Mouse (Mus musculus) T-helper 2 cell (primary cell): ENCODE results near the gene Zfp638.

ENCODE experiments used
- in situ Hi-C: fragments of 300-600 bp; cut with MboI, MseI; formaldehyde crosslinking; loops from one replicate; pipeline ENCODE4 v1.15.1; 2025; ENCODE audit warnings: high pct_unique_total_duplicates

Zfp638 gene

GRCm38 (mm10) chr6:83890281-83891015 lies 23.5 kb downstream of the Zfp638 start:
- in situ Hi-C loops, result loop anchor here (10.0 kb wide), 1 partner anchor 1334 kb away; no protein-coding TSS in a partner anchor

GRCm38 (mm10) chr6:83891251-83891650 lies 24.3 kb downstream of the Zfp638 start:
- in situ Hi-C loops, result loop anchor here (10.0 kb wide), 1 partner anchor 1334 kb away; no protein-coding TSS in a partner anchor

GRCm38 (mm10) chr6:83891687-83892086 lies 24.8 kb downstream of the Zfp638 start:
- in situ Hi-C loops, result loop anchor here (10.0 kb wide), 1 partner anchor 1333 kb away; no protein-coding TSS in a partner anchor

- in situ Hi-C loops, result loop anchor here (10.0 kb wide), 1 partner anchor 1332 kb away; no protein-coding TSS in a partner anchor
Observed at GRCm38 (mm10) chr6:83893086-83893485, 26.2 kb downstream of the Zfp638 start.

GRCm38 (mm10) chr6:83893584-83893983 lies 26.7 kb downstream of the Zfp638 start:
- in situ Hi-C loops, result loop anchor here (10.0 kb wide), 1 partner anchor 1331 kb away; no protein-coding TSS in a partner anchor

GRCm38 (mm10) chr6:83899142-83899541 lies 32.2 kb downstream of the Zfp638 start:
- in situ Hi-C loops, result loop anchor here (10.0 kb wide), 1 partner anchor 1326 kb away; no protein-coding TSS in a partner anchor

GRCm38 (mm10) chr6:83905276-83905675 lies 38.4 kb downstream of the Zfp638 start:
- in situ Hi-C loops, result no loop called here

GRCm38 (mm10) chr6:83906659-83907058 lies 39.8 kb downstream of the Zfp638 start:
- in situ Hi-C loops, result no loop called here

- in situ Hi-C loops, result no loop called here
Observed at GRCm38 (mm10) chr6:83908386-83908785, 41.5 kb downstream of the Zfp638 start.

- in situ Hi-C loops, result loop anchor here (5.0 to 10.0 kb wide), 2 partner anchors 51 to 119 kb away; partner anchors contain the start of gene Nagk
Observed at GRCm38 (mm10) chr6:83913710-83914109, 46.8 kb downstream of the Zfp638 start.

- in situ Hi-C loops, result loop anchor here (5.0 to 10.0 kb wide), 2 partner anchors 52 to 119 kb away; partner anchors contain the start of gene Nagk
Observed at GRCm38 (mm10) chr6:83914183-83914719, 47.3 kb downstream of the Zfp638 start.

GRCm38 (mm10) chr6:83914720-83915271 lies 47.9 kb downstream of the Zfp638 start:
- in situ Hi-C loops, result loop anchor here (5.0 to 10.0 kb wide), 2 partner anchors 52 to 120 kb away; partner anchors contain the start of gene Nagk

GRCm38 (mm10) chr6:83927418-83927817 lies 60.5 kb downstream of the Zfp638 start:
- in situ Hi-C loops, result no loop called here

- in situ Hi-C loops, result no loop called here
Observed at GRCm38 (mm10) chr6:83928225-83928624, 61.3 kb downstream of the Zfp638 start.

GRCm38 (mm10) chr6:83939492-83939891 lies 72.6 kb downstream of the Zfp638 start:
- in situ Hi-C loops, result no loop called here

GRCm38 (mm10) chr6:83942806-83943205 lies 75.9 kb downstream of the Zfp638 start:
- in situ Hi-C loops, result no loop called here

GRCm38 (mm10) chr6:83953603-83954002 lies 86.7 kb downstream of the Zfp638 start:
- in situ Hi-C loops, result no loop called here

GRCm38 (mm10) chr6:83987642-83988041 lies 120.7 kb downstream of the Zfp638 start:
- in situ Hi-C loops, result loop anchor here (25.0 kb wide), 2 partner anchors 600 to 975 kb away; no protein-coding TSS in a partner anchor

GRCm38 (mm10) chr6:84002716-84003115 lies 135.8 kb downstream of the Zfp638 start:
- in situ Hi-C loops, result loop anchor here (5.0 kb wide), 1 partner anchor 50 kb away; no protein-coding TSS in a partner anchor

GRCm38 (mm10) chr6:84004295-84004694 lies 137.4 kb downstream of the Zfp638 start:
- in situ Hi-C loops, result loop anchor here (5.0 kb wide), 1 partner anchor 48 kb away; no protein-coding TSS in a partner anchor

GRCm38 (mm10) chr6:84008363-84009171 lies 141.7 kb downstream of the Zfp638 start, which contains the start of gene Dysf:
Gene Dysf (plus strand): TSS chr6:84008590.
- in situ Hi-C loops, result no loop called here
